Mouse (Mus musculus): ENCODE data around the gene Fam189a1. TPM values are rescaled to one million over a fixed set of nuclear protein-coding genes. Genes with fewer than 3 reads are reported as not detected.

Fam189a1 gene
- polyA plus RNA-seq, 1 experiment = 0.07 TPM

DNA sequence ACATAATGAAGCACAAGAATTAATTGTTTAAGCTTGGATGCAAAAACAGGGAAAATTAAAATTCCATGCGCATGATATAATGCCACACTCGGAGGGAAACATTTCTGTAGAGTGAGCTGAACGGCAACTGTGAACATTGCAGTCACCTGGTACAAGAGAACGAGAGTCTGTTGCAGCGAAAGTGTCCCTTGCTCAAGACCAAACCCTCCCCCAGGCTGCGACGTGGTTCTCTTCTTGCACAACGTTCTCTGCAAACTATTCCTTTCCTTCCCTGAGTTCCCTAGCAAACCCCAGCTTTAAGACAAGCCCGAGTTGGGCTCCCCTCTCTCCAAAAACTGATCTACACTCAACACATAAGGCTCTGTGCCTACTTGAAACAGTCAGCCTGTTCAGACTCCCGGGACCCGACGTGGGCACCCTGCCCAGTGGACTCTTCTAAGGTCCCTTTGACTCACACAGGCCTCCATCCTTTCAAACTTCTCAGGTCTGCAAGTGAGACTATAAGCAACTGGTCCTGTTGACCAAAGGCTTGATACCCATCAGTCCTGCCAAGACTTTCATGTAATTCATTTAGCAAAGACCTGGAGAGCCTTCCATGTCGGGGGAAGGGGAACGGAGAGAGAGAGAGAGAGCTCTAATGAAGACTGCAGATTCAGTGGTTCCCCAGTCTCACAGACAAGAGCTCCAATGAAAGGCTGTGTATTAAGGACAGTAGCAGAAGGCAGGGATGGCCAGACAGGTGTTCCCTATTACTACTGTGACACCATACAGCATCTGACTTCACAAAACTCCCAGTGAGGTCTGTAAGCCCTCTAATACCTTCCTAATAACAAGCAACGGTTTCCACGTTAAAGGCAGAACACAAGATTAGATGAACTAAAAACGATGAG, 51.9 kb downstream of the Fam189a1 start:
- Histone ChIP-seq H3K36me3 (ENCODE audit: control insufficient read depth, insufficient read depth) (no peaks in the 10 kb centered on the region), H3K79me2 (ENCODE audit: control insufficient read depth, insufficient read depth) (no peaks in the 10 kb centered on the region), H3K4me3 (ENCODE audit: insufficient read depth, poor library complexity, severe bottlenecking) (no peak overlapping the region), H3ac (ENCODE audit: control insufficient read depth, insufficient read length, low read depth) (no peak overlapping the region), H3K79me3 (ENCODE audit: low read depth) (no peaks in the 10 kb centered on the region), H3K27me3 (ENCODE audit: control insufficient read depth, insufficient read depth, insufficient read length) (no peaks in the 10 kb centered on the region)
- TF ChIP-seq MYOD1 (IDR thresholded peaks at IDR 0.05; ENCODE audit: control insufficient read depth, insufficient read length, low read depth) = no peak
- TF ChIP-seq USF1 (IDR thresholded peaks at IDR 0.05; ENCODE audit: low read depth) = no peak
- no peak for TF ChIP-seq FOSL1 (IDR thresholded peaks at IDR 0.05; ENCODE audit: insufficient read depth, low read length, poor library complexity, severe bottlenecking)
- TF ChIP-seq CTCF (IDR thresholded peaks at IDR 0.05; ENCODE audit: control insufficient read depth, insufficient read depth, insufficient read length) = no peak
- no peak for TF ChIP-seq CEBPB (IDR thresholded peaks at IDR 0.05; ENCODE audit: low read depth)
- no peak for TF ChIP-seq MAX (IDR thresholded peaks at IDR 0.05)
- TF ChIP-seq MYOG (IDR thresholded peaks at IDR 0.05; ENCODE audit: control insufficient read depth, extremely low read depth, insufficient read length) = no peak

- Histone ChIP-seq H3K79me2 (ENCODE audit: control insufficient read depth, insufficient read depth) (no peaks in the 10 kb centered on the region), H3K79me3 (ENCODE audit: low read depth) (no peaks in the 10 kb centered on the region), H3K36me3 (ENCODE audit: control insufficient read depth, insufficient read depth) (no peaks in the 10 kb centered on the region), H3K4me3 (ENCODE audit: insufficient read depth, poor library complexity, severe bottlenecking) (no peak overlapping the region), H3ac (ENCODE audit: control insufficient read depth, insufficient read length, low read depth) (no peak overlapping the region), H3K27me3 (ENCODE audit: control insufficient read depth, insufficient read depth, insufficient read length) (no peaks in the 10 kb centered on the region)
- no peak for TF ChIP-seq FOSL1 (IDR thresholded peaks at IDR 0.05; ENCODE audit: insufficient read depth, low read length, poor library complexity, severe bottlenecking)
These were observed 54.7 kb downstream of the Fam189a1 start for GRCm38 (mm10) chr7:65101661-65102060.

- TF ChIP-seq USF1 (IDR thresholded peaks at IDR 0.05; ENCODE audit: low read depth) (no peak), MAX (IDR thresholded peaks at IDR 0.05) (no peak), CEBPB (IDR thresholded peaks at IDR 0.05; ENCODE audit: low read depth) (no peak), FOSL1 (IDR thresholded peaks at IDR 0.05; ENCODE audit: insufficient read depth, low read length, poor library complexity, severe bottlenecking) (no peak), MYOD1 (IDR thresholded peaks at IDR 0.05; ENCODE audit: control insufficient read depth, insufficient read length, low read depth) (no peak), MYOG (IDR thresholded peaks at IDR 0.05; ENCODE audit: control insufficient read depth, extremely low read depth, insufficient read length) (no peak)
- H3K36me3 ChIP-seq (ENCODE audit: control insufficient read depth, insufficient read depth) = no peaks in the 10 kb centered on the region
- H3ac ChIP-seq (ENCODE audit: control insufficient read depth, insufficient read length, low read depth) = no peak overlapping the region
- no peaks in the 10 kb centered on the region for H3K79me2 ChIP-seq (ENCODE audit: control insufficient read depth, insufficient read depth)
- no peak overlapping the region for H3K4me3 ChIP-seq (ENCODE audit: insufficient read depth, poor library complexity, severe bottlenecking)
- no peaks in the 10 kb centered on the region for H3K27me3 ChIP-seq (ENCODE audit: control insufficient read depth, insufficient read depth, insufficient read length)
- H3K79me3 ChIP-seq (ENCODE audit: low read depth) = no peaks in the 10 kb centered on the region
These were observed 58.7 kb downstream of the Fam189a1 start for GRCm38 (mm10) chr7:65097708-65098107.

DNA sequence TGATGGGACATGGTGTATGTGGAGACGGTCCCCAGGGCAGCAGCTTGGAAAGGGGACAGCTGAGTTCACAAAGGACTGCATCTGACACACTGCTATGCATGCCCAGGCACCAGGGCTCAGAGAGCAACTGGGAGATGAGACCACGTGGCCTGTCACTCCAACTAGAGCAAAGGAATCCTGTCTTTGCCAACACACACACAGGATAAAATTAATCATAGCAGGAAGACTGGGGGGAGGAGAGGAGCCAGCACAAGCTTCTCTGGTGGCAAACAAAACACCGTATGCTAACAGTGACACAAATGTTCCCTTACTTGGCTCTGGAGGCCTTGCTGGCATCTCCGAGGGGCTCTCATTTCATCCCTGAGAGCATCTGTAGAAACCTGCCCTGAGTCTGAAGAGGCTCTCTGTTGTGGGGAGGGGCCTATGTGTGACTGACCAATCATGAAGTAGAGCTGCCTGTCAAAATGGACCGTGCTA, 60.7 kb downstream of the Fam189a1 start:
- no peak overlapping the region for H3K4me3 ChIP-seq (ENCODE audit: insufficient read depth, poor library complexity, severe bottlenecking)
- no peak overlapping the region for H3ac ChIP-seq (ENCODE audit: control insufficient read depth, insufficient read length, low read depth)
- H3K79me2 ChIP-seq (ENCODE audit: control insufficient read depth, insufficient read depth) = no peaks in the 10 kb centered on the region
- no peaks in the 10 kb centered on the region for H3K79me3 ChIP-seq (ENCODE audit: low read depth)
- H3K27me3 ChIP-seq (ENCODE audit: control insufficient read depth, insufficient read depth, insufficient read length) = no peaks in the 10 kb centered on the region
- no peak for TF ChIP-seq FOSL1 (IDR thresholded peaks at IDR 0.05; ENCODE audit: insufficient read depth, low read length, poor library complexity, severe bottlenecking)
- TF ChIP-seq MYOD1 (IDR thresholded peaks at IDR 0.05; ENCODE audit: control insufficient read depth, insufficient read length, low read depth) = no peak
- TF ChIP-seq USF1 (IDR thresholded peaks at IDR 0.05; ENCODE audit: low read depth) = no peak
- no peak for TF ChIP-seq MAX (IDR thresholded peaks at IDR 0.05)
- no peak for TF ChIP-seq CEBPB (IDR thresholded peaks at IDR 0.05; ENCODE audit: low read depth)
- no peak for TF ChIP-seq MYOG (IDR thresholded peaks at IDR 0.05; ENCODE audit: control insufficient read depth, extremely low read depth, insufficient read length)
- no peak for TF ChIP-seq CTCF (IDR thresholded peaks at IDR 0.05; ENCODE audit: control insufficient read depth, insufficient read depth, insufficient read length)
- H3K36me3 ChIP-seq (ENCODE audit: control insufficient read depth, insufficient read depth) = no peaks in the 10 kb centered on the region

DNA sequence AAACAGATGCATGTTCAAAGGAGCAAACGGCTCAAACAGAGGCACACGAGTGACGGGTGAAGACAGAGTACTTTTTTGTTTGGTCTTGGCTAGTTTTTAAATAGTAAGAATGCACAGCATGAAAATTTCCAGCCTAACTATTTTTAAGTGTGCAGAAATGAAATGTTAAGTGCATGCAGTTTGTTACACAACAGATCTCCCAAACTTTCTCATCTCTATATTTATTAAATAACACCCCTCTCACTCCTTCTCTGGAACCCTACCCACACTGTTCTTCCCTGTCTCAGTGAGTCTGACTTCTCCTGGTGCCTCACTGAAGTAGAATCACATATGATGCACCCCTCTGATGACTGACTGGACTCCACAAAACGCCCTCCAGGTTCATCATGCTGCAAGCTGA, 63.1 kb downstream of the Fam189a1 start:
- TF ChIP-seq CEBPB (IDR thresholded peaks at IDR 0.05; ENCODE audit: low read depth) (no peak), FOSL1 (IDR thresholded peaks at IDR 0.05; ENCODE audit: insufficient read depth, low read length, poor library complexity, severe bottlenecking) (no peak), MYOG (IDR thresholded peaks at IDR 0.05; ENCODE audit: control insufficient read depth, extremely low read depth, insufficient read length) (no peak), MYOD1 (IDR thresholded peaks at IDR 0.05; ENCODE audit: control insufficient read depth, insufficient read length, low read depth) (no peak), USF1 (IDR thresholded peaks at IDR 0.05; ENCODE audit: low read depth) (no peak), MAX (IDR thresholded peaks at IDR 0.05) (no peak), CTCF (IDR thresholded peaks at IDR 0.05; ENCODE audit: control insufficient read depth, insufficient read depth, insufficient read length) (no peak)
- H3K27me3 ChIP-seq (ENCODE audit: control insufficient read depth, insufficient read depth, insufficient read length) = no peaks in the 10 kb centered on the region

More for the DNA sequence above, 63.1 kb downstream of the Fam189a1 start:
- Histone ChIP-seq H3K79me3 (ENCODE audit: low read depth) (no peaks in the 10 kb centered on the region), H3K36me3 (ENCODE audit: control insufficient read depth, insufficient read depth) (no peaks in the 10 kb centered on the region), H3K79me2 (ENCODE audit: control insufficient read depth, insufficient read depth) (no peaks in the 10 kb centered on the region), H3ac (ENCODE audit: control insufficient read depth, insufficient read length, low read depth) (no peak overlapping the region), H3K4me3 (ENCODE audit: insufficient read depth, poor library complexity, severe bottlenecking) (no peak overlapping the region)
